Mouse (Mus musculus) thymus, adult 2 months (tissue): ENCODE data around the gene Rsbn1l.

Source experiments
- CTCF ChIP-seq: fragments of 200-500 bp; IDR thresholded peaks from 2 replicates; pipeline ENCODE4 v1.5.1; 2012; ENCODE audit warnings: mild to moderate bottlenecking, control low read depth, low read length, moderate library complexity, borderline replicate concordance; ENCODE audit not compliant: control insufficient read depth, poor library complexity, insufficient read depth; ENCODE audit errors: extremely low read depth
- POLR2A ChIP-seq: fragments of 200-500 bp; IDR thresholded peaks from 2 replicates; pipeline ENCODE4 v1.6.1; 2012; ENCODE audit warnings: mild to moderate bottlenecking, low read length, control low read depth, moderate library complexity; ENCODE audit not compliant: control insufficient read depth, poor library complexity, insufficient read depth; ENCODE audit errors: extremely low read depth

- no peak for TF ChIP-seq POLR2A
- TF ChIP-seq CTCF: no peak
These were observed 16.1 kb downstream of the Rsbn1l start for GRCm38 (mm10) chr5:20940040-20940571.
